Mouse (Mus musculus) midbrain, embryonic 12.5 days (tissue): ENCODE measurements at regions not wholly inside any gene's neighbourhood (a gene's known extent, or its start where the extent isn't known, plus 50 kb on each side); places are given as distances from the start of the nearest gene placed in this dataset.

Source experiments
- ATAC-seq: fragments of 200-750 bp; cut with Nextera tagmentation; 2 replicates; pipeline ENCODE4 v1.8.0; 2017; ENCODE audit warnings: low read depth, moderate TSS enrichment, moderate library complexity; ENCODE audit not compliant: low FRiP score
- H3K27ac ChIP-seq: fragments of 300-500 bp; sonication (generic); replicated peaks from 2 replicates; pipeline ENCODE4 v1.5.1; 2016; ENCODE audit warnings: mild to moderate bottlenecking
- H3K27me3 ChIP-seq: fragments of 300-500 bp; sonication (generic); 2 replicates; pipeline ENCODE4 v1.6.1; 2016; ENCODE audit warnings: mild to moderate bottlenecking
- H3K36me3 ChIP-seq: fragments of 300-500 bp; sonication (generic); 2 replicates; pipeline ENCODE4 v1.6.1; 2016
- H3K4me1 ChIP-seq: fragments of 300-500 bp; sonication (generic); 2 replicates; pipeline ENCODE4 v1.6.1; 2016
- H3K4me2 ChIP-seq: fragments of 300-500 bp; sonication (generic); replicated peaks from 2 replicates; pipeline ENCODE4 v1.6.1; 2016; ENCODE audit warnings: mild to moderate bottlenecking, moderate library complexity
- H3K4me3 ChIP-seq: fragments of 300-500 bp; sonication (generic); 2 replicates; pipeline ENCODE4 v1.5.1; 2016; ENCODE audit warnings: mild to moderate bottlenecking
- H3K9ac ChIP-seq: fragments of 300-500 bp; sonication (generic); replicated peaks from 2 replicates; pipeline ENCODE4 v1.6.1; 2016; ENCODE audit warnings: mild to moderate bottlenecking, moderate library complexity
- H3K9me3 ChIP-seq: fragments of 300-500 bp; sonication (generic); 2 replicates; pipeline ENCODE4 v1.6.1; 2016; ENCODE audit warnings: mild to moderate bottlenecking
- WGBS: fragments of 180-500 bp; shearing (Covaris S2); methylation state at CpG from one replicate; pipeline ENCODE4 v1.1.7; 2016; 5-methylcytosine and 5-hydroxymethylcytosine counted together

GRCm38 (mm10) chr4:71932818-71933217 lies 175.1 kb upstream of the Gm11232 start:
- no peak overlapping the region for H3K9ac ChIP-seq
- H3K4me1 ChIP-seq: peaks cover 4% of the 10 kb centered on the region; the same call in 1 of the 2 replicates
- no peak overlapping the region for H3K4me2 ChIP-seq
- no peak overlapping the region for H3K27ac ChIP-seq
- peak; percentile 59; the same call in 1 of the 2 replicates for ATAC-seq
- 67% methylated on average over 1 of the region's 1 CpGs for WGBS
- H3K36me3 ChIP-seq: no peaks in the 10 kb centered on the region
- no peak overlapping the region for H3K4me3 ChIP-seq
- H3K27me3 ChIP-seq: no peaks in the 10 kb centered on the region
- H3K9me3 ChIP-seq: no peaks in the 10 kb centered on the region

GRCm38 (mm10) chr4:71911551-71911950 lies 153.8 kb upstream of the Gm11232 start:
- Histone ChIP-seq H3K9me3 (no peaks in the 10 kb centered on the region), H3K4me1 (no peaks in the 10 kb centered on the region), H3K27me3 (no peaks in the 10 kb centered on the region), H3K9ac (no peak overlapping the region), H3K4me2 (no peak overlapping the region), H3K4me3 (no peak overlapping the region), H3K36me3 (no peaks in the 10 kb centered on the region), H3K27ac (no peak overlapping the region)
- no peak for ATAC-seq
- WGBS: 83% methylated on average over 1 of the region's 1 CpGs

GRCm38 (mm10) chr4:71875651-71876050 lies 117.9 kb upstream of the Gm11232 start:
- Histone ChIP-seq H3K9me3 (no peaks in the 10 kb centered on the region), H3K36me3 (no peaks in the 10 kb centered on the region), H3K27me3 (no peaks in the 10 kb centered on the region), H3K4me1 (no peaks in the 10 kb centered on the region), H3K27ac (no peak overlapping the region), H3K4me3 (no peak overlapping the region), H3K9ac (no peak overlapping the region), H3K4me2 (no peak overlapping the region)
- no peak for ATAC-seq
- WGBS: 93% methylated on average over 4 of the region's 4 CpGs

GRCm38 (mm10) chr4:71866948-71867347 lies 109.2 kb upstream of the Gm11232 start:
- Histone ChIP-seq H3K9me3 (no peaks in the 10 kb centered on the region), H3K4me3 (no peak overlapping the region), H3K4me2 (no peak overlapping the region), H3K27me3 (no peaks in the 10 kb centered on the region), H3K9ac (no peak overlapping the region), H3K4me1 (no peaks in the 10 kb centered on the region), H3K27ac (no peak overlapping the region), H3K36me3 (no peaks in the 10 kb centered on the region)
- ATAC-seq: no peak
- 67% methylated on average over 1 of the region's 1 CpGs for WGBS

- no peaks in the 10 kb centered on the region for H3K9me3 ChIP-seq
- H3K9ac ChIP-seq: no peak overlapping the region
- H3K27ac ChIP-seq: no peak overlapping the region
- H3K4me3 ChIP-seq: no peak overlapping the region
- H3K27me3 ChIP-seq: no peaks in the 10 kb centered on the region
- WGBS: 79% methylated on average over 3 of the region's 3 CpGs
- peaks cover 8% of the 10 kb centered on the region for H3K4me1 ChIP-seq
- H3K4me2 ChIP-seq: no peak overlapping the region
- no peaks in the 10 kb centered on the region for H3K36me3 ChIP-seq
- no peak for ATAC-seq
Observed at GRCm38 (mm10) chr4:71841833-71842232, 84.1 kb upstream of the Gm11232 start.

GRCm38 (mm10) chr4:71840774-71841146 lies 83.0 kb upstream of the Gm11232 start:
- H3K27me3 ChIP-seq: no peaks in the 10 kb centered on the region
- H3K9me3 ChIP-seq: no peaks in the 10 kb centered on the region
- 78% methylated on average over 1 of the region's 1 CpGs for WGBS
- H3K4me3 ChIP-seq: no peak overlapping the region
- H3K4me1 ChIP-seq: peaks cover 8% of the 10 kb centered on the region
- H3K36me3 ChIP-seq: no peaks in the 10 kb centered on the region
- H3K27ac ChIP-seq: 0 out of 2 replicates have a peak overlapping the region, but pooled peaks have one; percentile 39
- peak; percentile 55; the same call in 1 of the 2 replicates for ATAC-seq
- H3K9ac ChIP-seq: no peak overlapping the region
- H3K4me2 ChIP-seq: no peak overlapping the region

GRCm38 (mm10) chr4:71839803-71840773 lies 82.3 kb upstream of the Gm11232 start:
- H3K27me3 ChIP-seq: no peaks in the 10 kb centered on the region
- H3K9ac ChIP-seq: no peak overlapping the region
- 57% methylated on average over 5 of the region's 5 CpGs for WGBS
- no peak overlapping the region for H3K4me2 ChIP-seq
- no peaks in the 10 kb centered on the region for H3K36me3 ChIP-seq
- ATAC-seq: peak; percentile 79
- H3K4me3 ChIP-seq: no peak overlapping the region
- no peaks in the 10 kb centered on the region for H3K9me3 ChIP-seq
- no peak overlapping the region for H3K27ac ChIP-seq
- peaks cover 8% of the 10 kb centered on the region for H3K4me1 ChIP-seq

- WGBS: 76% methylated on average over 3 of the region's 3 CpGs
Observed at GRCm38 (mm10) chr4:71839134-71839802, 81.5 kb upstream of the Gm11232 start.

GRCm38 (mm10) chr4:71835737-71836136 lies 78.0 kb upstream of the Gm11232 start:
- peaks cover 7% of the 10 kb centered on the region for H3K4me1 ChIP-seq
- H3K9ac ChIP-seq: no peak overlapping the region
- H3K4me2 ChIP-seq: no peak overlapping the region
- H3K9me3 ChIP-seq: no peaks in the 10 kb centered on the region
- no peaks in the 10 kb centered on the region for H3K36me3 ChIP-seq
- H3K27me3 ChIP-seq: no peaks in the 10 kb centered on the region
- 93% methylated on average over 1 of the region's 1 CpGs for WGBS
- no peak for ATAC-seq
- no peak overlapping the region for H3K27ac ChIP-seq
- H3K4me3 ChIP-seq: no peak overlapping the region

More at GRCm38 (mm10) chr4:71839134-71839802, 81.5 kb upstream of the Gm11232 start:
- no peak overlapping the region for H3K4me2 ChIP-seq
- ATAC-seq: no peak
- no peaks in the 10 kb centered on the region for H3K9me3 ChIP-seq
- no peak overlapping the region for H3K4me3 ChIP-seq
- H3K4me1 ChIP-seq: peaks cover 8% of the 10 kb centered on the region
- H3K36me3 ChIP-seq: no peaks in the 10 kb centered on the region
- H3K9ac ChIP-seq: no peak overlapping the region
- no peak overlapping the region for H3K27ac ChIP-seq
- H3K27me3 ChIP-seq: no peaks in the 10 kb centered on the region

GRCm38 (mm10) chr4:71811444-71811843 lies 53.7 kb upstream of the Gm11232 start:
- H3K9me3 ChIP-seq: no peaks in the 10 kb centered on the region
- H3K36me3 ChIP-seq: no peaks in the 10 kb centered on the region
- peak; percentile 63; the same call in 1 of the 2 replicates for ATAC-seq
- 71% methylated on average over 4 of the region's 4 CpGs for WGBS
- no peak overlapping the region for H3K4me3 ChIP-seq
- H3K27ac ChIP-seq: no peak overlapping the region
- H3K4me2 ChIP-seq: no peak overlapping the region
- H3K9ac ChIP-seq: no peak overlapping the region
- H3K27me3 ChIP-seq: peaks cover 3% of the 10 kb centered on the region; the same call in 1 of the 2 replicates
- H3K4me1 ChIP-seq: no peaks in the 10 kb centered on the region

GRCm38 (mm10) chr4:71808271-71808670 lies 50.5 kb upstream of the Gm11232 start:
- Histone ChIP-seq H3K4me2 (no peak overlapping the region), H3K36me3 (no peaks in the 10 kb centered on the region), H3K9ac (no peak overlapping the region), H3K27me3 (peaks cover 3% of the 10 kb centered on the region; the same call in 1 of the 2 replicates), H3K27ac (no peak overlapping the region), H3K9me3 (no peaks in the 10 kb centered on the region), H3K4me3 (no peak overlapping the region), H3K4me1 (no peaks in the 10 kb centered on the region)
- no peak for ATAC-seq
- 46% methylated on average over 2 of the region's 2 CpGs for WGBS
